Mouse (Mus musculus) heart, adult 2 months (tissue): ENCODE data around the gene Nup205.

ENCODE experiments used
- CTCF ChIP-seq: fragments of 200-600 bp; IDR thresholded peaks from 2 replicates; pipeline ENCODE4 v1.8.1; 2022; ENCODE audit warnings: antibody characterized with exemption, mild to moderate bottlenecking, moderate library complexity
- POLR2A ChIP-seq: fragments of 200-500 bp; IDR thresholded peaks from 2 replicates; pipeline ENCODE4 v1.6.1; 2011; ENCODE audit warnings: mild to moderate bottlenecking, low read depth, low read length, control low read depth; ENCODE audit not compliant: insufficient read depth

GRCm38 (mm10) chr6:35229415-35229814 lies 52.2 kb downstream of the Nup205 start:
- peak; percentile 50 for TF ChIP-seq CTCF
- no peak for TF ChIP-seq POLR2A
